Mouse (Mus musculus) B cell, adult 2 months (primary cell): Measurements from ENCODE around the gene Blvrb.
"Not testable (repeated sequence)": the region's sequence is repeated elsewhere in the genome, so short reads cannot be mapped to it uniquely, and the experiment has no call there.

Experiments
- DNase-seq, 2 experiments: peaks; one replicate each; pipeline ENCODE4 v3.0.0; 2022

The Blvrb gene

DNA sequence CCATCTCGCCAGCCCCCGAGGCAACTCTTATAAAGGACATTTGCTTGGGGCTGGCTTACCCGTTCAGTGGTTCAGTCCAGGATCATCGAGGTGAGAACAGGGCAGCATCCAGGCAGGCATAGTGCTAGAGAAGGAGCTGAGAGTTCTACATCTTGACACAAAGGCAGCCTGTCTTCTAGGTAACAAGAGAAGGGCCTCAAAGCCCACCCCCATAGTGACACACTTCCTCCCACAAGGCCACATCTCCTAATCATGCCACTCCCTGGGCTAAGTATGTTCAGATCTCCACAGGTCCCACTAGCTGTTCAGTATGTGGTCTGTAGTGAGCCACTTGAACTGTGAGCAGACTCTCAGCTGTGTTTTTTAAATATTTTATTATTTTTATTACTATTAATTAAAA is 36.1 kb downstream of the Blvrb start:
- DNase-seq: no peak

DNA sequence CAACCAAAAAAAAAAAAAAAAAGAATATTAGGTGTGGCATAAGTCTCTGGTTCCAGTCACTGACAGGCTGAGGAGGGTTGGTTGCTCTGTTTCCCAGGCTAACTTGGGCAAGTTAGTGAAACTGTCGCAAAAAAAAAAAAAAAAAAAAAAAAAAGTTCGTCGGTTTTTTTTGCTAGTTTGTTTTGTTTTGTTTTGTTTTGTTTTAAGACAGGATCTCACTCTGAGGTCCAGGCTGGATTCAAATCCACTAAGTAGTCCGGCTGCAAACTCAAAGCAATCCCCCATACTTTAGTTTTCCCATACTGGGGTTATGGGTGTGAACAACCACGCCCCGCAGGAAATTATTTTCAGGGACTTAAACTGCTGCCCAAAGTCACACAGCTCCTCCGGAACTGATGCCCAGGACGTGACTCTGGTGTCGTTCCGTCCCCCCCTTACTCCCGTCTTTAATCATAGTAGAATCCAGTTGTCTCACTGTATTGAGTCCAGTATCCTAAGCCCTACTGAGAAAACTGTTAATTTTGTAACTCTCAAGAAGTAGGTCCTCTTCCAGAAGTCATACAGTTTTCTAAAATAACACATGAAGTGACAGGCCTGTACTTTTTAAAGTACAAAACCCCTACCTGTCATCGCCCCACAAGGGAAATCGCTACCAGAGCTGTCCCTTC is 38.5 kb downstream of the Blvrb start:
- no peak for DNase-seq

DNA sequence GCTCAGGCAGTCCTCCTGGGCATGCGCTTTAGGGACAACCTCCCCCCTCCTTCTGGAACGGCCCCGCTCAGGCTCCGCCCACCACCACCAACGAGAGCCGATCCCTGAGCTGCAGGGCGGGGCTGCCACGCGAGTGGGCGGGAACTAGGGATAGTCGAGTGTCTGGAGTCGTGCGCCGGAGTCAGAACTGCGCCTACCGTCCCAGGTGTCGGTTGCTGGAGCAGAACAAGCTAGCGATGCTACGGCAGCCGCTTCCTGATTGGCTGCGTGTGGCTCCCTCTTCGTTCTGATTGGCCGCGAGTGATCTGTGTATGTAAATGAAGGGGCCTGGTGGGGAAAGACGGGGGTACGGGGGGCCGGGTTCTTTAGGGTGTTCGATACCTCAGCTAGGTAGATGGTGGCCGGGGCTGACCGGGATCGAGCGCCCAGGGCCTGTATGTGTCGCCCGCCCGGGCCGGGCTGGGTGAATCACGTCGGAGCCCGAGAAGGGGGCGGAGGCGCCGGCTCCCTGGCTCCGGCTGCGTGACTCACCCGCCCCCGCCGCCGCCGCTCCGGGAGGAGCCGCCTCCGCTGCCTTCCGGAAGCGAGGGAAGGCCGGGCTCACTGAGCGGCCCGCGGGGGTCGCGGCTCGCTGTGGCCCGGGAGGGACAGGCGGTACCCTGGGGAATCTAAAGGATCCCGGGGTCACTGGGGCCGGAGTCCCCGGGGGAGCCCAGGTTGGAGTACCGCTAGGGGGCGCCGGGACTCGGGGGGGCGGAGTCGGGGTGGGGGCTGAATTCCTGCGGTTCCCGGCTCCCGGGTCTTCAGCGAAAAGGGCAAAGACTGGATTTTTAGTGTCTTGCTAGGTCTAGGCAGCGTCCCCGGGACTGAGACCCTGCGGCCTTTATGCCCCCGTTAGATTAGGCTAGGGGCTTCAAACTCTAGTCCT is 39.3 kb downstream of the Blvrb start, which contains the start of gene Sertad1:
Sertad1 (plus strand) TSS at position 141 of the 928 bp plus-strand sequence.
- DNase-seq: peak; percentile 100

DNA sequence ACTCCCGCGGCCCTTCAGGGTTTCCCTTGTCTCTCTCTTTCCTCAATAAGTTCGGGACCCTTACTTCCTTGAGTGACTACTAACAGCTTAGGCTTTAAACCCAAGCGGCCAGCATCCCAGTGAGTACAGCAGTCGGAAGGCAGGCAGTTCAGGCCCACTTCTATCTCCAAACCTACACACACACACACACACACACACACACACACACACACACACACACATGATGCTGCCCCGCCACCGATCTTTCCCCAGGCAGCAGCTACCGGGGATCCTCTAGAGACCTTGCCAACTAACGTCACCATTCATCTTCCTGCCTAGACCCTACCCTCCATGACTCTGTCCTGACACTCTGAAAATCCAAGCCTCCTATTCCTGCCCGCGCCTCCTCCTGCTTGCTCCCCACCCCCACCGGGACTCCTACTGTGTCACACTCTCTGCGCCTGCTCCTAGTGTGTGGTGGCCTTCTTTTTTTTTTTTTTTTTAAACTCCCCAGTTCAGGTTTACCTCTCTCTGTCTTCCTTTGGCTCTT is 40.0 kb downstream of the Blvrb start:
- DNase-seq: no peak

DNA sequence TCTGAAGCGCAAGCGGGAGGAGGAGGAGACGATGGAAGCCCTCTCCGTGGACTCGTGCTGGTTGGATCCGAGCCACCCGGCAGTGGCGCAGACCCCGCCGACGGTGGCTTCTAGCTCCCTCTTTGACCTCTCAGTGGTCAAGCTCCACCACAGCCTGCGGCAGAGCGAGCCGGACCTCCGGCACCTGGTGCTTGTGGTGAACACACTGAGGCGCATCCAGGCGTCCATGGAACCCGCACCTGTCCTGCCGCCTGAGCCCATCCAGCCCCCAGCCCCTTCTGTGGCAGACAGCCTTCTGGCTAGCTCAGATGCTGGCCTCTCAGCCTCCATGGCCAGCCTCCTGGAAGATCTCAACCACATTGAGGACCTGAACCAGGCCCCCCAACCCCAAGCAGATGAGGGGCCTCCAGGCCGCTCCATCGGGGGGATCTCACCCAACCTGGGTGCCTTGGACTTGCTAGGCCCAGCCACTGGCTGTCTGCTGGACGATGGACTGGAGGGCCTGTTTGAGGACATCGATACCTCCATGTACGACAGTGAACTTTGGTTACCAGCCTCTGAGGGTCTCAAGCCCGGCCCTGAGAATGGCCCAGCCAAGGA is 41.6 kb downstream of the Blvrb start:
- DNase-seq: no peak

DNA sequence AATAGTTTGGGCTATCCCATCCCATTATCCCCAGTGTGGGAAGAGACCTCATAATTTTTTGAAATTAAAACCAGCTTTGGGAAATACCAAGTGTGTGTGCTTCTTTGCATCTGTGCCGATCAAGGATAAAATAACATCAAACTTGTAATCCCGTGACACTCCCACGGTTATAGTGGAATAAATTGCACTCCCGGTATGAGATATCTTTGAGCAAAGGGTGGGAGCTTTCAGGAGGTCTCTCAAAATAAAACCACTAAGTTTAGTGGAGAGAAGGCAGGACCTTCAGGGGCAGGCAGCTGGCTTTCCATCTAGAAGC is 42.4 kb downstream of the Blvrb start:
- DNase-seq: no peak

DNA sequence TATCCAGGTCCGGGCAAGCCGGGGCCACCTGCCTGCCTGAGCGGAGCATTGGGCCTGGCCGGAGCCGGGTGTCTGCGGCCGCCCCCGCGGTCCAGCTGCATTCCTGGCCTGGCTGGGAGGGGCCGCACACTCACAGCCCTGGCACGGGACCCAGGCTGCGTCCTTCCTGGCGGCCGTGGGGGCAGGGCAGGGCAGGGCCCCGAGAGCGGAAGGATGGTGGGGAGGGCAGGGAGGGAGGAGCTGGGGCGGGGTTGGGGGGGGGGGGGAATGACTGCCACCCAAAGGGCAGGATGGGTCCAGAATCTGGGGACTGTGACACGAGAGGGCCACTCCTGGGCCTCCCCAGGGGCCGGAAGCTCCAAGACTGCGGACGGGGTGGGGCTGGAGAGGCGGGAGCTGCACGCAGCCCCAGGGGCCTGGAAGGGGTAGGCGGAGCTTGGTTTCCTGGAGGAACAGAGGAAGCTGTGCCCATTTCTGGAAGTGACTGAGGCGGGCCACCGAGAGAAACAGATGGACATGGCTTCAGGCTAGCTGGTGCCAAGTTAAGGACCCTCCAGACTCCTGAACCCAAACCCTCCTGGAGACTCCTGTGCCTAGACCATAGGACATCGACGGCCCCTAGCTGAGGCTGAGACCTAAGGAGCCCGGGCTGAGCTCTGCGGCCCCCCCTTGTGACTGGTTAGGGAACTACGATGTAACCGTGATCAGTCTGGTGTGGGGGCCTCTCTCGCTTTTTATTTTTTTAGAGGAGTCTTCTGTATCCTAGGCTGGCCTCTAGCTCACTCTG is 43.0 kb downstream of the Blvrb start:
- peak; percentile 93 to 94 for DNase-seq

DNA sequence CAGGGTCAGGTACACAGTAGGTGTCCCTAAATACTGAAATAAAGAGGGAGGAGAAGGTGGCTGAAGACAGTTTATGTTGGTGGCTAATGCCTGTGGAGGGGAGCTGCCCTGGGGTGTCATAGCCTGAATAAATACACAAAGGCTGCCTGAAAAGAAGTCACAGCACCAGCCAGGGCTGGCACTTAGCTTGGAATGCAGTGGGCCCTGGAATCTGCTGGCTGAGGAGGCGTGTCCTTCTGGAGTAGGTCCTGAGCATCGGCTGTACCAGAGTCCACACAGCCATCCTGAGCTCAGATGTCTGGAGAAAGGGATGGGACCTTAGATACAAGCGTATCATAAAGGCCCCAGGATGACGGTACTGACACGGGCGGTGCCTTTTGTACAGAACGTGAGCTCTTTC is 44.1 kb downstream of the Blvrb start:
- no peak for DNase-seq

DNA sequence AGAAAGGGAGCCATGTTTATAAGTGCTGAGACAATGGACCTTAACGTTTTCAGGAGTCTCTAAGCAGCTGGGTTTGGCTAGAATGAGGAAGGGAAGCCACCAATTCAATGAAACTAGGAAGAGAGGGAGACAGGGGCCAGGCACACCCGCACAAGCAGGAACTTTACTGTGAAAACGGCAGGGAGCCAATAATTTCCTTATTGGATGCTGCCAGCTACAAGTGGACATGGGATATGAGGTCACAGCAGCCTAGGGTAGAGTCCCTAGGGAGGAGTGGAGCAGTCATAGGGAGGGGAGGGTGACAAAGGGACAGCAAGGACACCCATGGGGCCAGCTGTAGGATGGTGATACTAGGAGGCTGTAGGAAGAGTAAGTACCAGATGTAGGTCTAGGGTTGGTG is 45.2 kb downstream of the Blvrb start:
- DNase-seq: no peak

DNA sequence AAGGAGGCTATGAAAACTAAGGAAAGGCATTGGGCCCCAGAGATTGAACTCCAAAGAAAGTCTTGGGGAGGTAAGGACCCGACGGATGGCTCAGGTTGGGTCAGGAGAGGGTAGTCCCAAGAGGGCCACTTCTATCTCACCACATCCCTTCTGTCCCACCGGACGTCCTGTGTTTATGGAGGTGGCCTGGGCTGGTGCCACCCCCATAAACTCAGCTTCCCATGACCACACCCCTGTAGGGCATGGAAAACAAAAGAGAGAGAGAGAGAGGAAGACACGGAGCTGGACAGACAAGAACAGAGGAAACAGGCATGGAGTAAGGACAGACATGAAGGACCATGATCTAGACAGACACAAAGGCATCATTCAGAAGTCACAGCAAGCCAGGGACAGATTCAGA is 45.7 kb downstream of the Blvrb start:
- DNase-seq: no peak

DNA sequence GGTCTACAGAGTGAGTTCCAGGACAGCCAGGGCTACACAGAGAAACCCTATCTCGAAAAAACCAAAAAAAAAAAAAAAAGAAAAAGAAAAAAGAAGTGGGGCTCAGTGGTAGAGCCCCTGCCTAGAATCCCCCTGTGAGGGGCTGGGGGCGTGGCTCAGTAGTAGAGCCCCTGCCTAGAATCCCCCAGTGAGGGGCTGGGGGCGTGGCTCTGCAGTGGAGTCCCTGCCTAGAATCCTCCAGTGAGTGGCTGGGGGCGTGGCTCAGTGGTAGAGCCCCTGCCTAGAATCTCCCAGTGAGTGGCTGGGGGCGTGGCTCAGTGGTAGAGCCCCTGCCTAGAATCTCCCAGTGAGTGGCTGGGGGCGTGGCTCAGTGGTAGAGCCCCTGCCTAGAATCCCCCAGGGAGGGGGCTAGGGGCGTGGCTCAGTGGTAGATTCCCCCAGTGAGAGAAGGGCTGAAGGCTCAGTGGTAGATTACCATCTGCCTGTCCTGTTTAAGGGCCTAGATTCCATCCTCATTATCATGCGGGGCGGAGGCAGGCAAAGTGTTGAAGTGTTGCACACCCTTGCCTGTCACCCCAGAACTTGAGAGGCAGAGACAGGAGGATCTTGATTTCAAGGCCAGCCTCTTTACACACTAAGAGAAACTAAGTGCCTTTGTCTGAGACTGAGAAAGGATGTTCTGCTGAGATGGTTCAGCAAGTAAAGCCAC is 47.0 kb downstream of the Blvrb start:
- DNase-seq: not testable (repeated sequence)

DNA sequence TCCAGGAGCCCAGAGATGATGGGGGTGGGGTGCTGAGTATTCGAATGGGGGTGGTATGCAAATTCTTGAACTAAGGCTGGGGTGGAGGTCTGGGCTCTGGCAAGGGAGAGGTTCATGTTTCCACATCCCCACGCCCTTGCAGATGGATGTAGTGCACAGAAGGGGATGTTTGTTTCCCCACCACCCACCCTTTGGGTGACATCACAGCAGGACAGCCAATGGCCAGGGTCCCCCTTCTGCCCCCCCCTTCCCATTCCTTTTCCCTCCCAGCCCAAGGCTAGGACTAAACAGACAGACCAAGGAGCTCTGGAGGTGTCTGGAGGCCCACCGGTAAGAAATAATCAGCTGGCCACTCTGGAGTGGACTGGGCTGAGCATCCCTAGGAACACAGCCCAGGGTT is 51.3 kb downstream of the Blvrb start, which contains the start of gene Prx:
Prx (plus strand) TSS at position 289 of the 400 bp plus-strand sequence.
- DNase-seq: no peak

DNA sequence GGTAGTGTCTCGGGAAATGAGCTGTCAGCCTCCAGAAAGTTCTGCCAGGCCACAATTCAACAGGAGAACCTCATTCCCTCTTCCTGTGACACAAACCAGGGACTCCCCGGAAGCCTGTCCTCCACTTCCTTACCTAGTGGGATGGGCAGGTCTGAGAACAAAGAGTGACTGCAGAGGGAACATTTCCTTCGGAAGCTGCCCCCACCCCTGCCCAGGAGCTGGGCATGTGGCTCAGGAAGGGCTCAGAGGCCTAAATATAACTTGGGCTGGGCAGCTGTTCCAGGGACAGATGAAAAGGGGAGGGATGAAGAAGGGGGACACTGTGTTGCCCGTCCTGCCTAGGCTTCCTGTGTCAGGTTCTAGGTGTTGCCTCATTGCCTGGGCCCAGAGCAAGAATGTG is 53.8 kb downstream of the Blvrb start:
- no peak for DNase-seq

DNA sequence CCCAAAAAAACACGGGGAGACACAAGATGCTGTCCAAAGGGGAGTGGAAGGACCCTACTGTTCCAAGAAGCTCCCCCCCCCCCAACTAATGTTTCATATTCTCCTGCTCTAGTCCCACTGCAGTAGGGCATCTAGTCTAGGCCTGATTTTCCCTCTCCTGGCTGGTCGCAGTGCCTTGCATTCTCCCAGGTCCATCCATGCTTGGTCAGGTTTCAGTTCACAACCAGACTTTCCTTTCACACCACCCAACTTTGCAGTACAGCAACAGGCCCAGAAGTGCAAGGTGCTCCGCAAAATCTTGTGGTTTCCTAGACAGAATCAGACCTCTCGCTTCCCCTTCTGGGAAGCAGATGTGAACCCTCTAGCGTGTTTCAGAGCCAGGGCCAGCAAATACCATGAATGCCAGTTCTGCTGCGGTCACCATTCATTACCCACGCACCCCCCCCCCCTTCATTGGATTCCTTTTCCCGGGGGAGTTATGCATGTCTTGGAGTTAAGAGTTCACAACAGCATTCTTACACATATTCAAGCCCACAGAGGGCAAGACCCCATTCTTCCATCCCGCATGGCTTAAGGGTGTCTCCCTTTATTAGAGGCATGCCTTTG is 59.1 kb downstream of the Blvrb start:
- DNase-seq: peak; percentile 42 to 43

DNA sequence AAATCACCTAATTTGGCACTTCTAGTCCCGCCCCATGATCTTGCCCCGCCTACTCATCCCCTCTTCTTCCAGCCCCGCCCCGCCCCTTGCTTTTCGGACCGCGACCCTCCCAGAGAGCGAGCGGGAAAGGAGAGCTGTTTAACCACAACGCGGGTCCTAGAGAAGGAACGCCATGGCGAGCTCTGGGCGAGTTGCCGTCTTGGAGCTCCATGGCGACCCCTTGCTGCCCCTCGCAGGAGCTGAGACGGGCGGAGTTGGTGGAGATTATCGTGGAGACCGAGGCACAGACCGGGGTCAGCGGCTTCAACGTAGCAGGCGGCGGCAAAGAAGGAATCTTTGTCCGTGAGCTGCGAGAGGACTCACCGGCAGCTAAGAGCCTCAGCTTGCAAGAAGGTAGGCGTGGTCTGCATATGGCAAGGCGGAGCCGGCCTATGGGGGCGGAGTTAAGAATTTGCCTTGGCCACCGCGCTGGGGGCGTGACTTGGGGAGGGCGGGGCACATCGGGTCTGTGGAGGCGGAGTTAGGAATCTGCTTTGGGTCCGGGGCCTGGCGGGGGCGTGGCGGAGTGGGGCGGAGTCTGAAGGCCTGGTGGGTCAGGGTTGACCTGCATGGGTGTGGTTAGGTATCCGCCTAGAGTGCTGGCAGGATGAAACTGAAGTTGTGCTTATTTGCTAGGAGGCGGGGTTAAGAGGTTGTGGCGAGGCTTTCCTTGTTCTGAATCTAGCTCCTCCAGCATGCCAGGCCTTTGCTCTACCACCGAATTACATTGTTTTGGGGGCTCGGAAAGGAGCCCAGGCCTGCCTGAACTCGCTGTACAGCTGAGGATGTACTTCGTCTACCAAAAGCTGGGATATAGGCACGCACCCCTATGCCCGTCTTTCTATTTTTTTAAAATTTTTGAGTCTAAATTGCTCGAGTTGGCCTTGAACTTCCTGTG is 60.2 kb downstream of the Blvrb start:
- DNase-seq: peak; percentile 100

DNA sequence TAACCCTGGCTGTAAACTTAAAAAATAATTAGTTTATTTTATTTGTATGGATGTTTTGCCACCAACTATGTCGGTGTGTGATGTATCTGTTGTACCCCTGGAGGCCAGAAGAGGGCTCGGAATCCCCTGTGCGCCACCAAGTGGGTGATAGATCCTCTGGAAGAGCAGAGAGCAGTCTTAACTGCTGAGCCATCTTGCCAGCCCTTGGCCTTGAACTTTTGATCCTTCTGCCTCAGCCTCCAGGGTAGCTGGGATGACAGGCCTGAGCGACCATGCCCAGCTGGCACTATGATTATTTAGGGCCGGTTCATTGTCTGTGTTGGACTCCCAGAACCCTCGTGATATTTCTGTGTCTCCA is 60.8 kb downstream of the Blvrb start:
- peak; percentile 77 to 83 for DNase-seq

DNA sequence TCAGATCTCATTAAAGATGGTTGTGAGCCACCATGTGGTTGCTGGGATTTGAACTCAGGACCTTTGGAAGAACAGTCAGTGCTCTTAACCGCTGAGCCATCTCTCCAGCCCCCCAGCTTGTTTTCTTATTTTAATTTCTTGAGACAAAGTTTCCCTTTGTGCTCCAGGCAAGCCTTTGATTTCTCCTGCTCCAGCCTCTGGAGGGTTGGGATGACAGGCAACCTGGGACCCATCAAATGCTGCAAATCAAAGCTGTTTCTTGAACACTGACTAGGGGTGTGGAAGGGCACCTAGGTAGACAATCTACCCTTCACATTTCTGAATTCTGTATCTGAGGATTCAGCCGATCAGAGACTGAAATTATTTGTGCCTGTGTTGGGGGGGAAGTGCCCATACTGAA is 63.0 kb downstream of the Blvrb start:
- no peak for DNase-seq

DNA sequence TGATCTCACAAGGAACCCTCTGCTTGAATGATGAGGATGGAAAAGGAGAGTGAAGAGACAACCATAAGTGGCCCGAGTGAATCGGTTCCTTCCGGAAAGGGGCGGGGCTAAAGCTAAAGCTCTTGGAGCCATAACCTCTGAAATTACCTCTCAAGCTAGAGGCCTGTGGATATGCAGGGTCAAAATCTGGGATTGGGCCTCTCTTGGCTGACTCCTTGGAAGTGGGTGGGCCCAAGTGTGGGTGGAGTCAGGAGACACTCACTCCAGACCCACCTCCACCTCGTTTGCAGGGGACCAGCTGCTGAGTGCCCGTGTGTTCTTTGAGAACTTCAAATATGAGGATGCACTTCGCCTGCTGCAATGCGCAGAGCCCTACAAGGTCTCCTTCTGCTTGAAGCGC is 67.2 kb downstream of the Blvrb start:
- no peak for DNase-seq
